Mouse (Mus musculus): Measurements from ENCODE around the gene Lrba.

- TF ChIP-seq CTCF (IDR thresholded peaks at IDR 0.05) (no peak), EP300 (IDR thresholded peaks at IDR 0.05) (no peak)
These were observed 158.1 kb downstream of the Lrba start for GRCm38 (mm10) chr3:86382557-86382956.
